Mouse (Mus musculus) liver, embryonic 13.5 days (tissue): ENCODE data around the gene Sult4a1. TPM values are rescaled to one million over a fixed set of nuclear protein-coding genes. Genes with fewer than 3 reads are reported as not detected.

ENCODE experiments used
- ATAC-seq: fragments of 200-750 bp; cut with Nextera tagmentation; 2 replicates; pipeline ENCODE4 v1.8.0; 2017; ENCODE audit warnings: low read depth, mild to moderate bottlenecking, moderate number of reproducible peaks, moderate library complexity
- DNase-seq: peaks from one replicate; pipeline ENCODE4 v3.0.0; 2022
- H3K27ac ChIP-seq: fragments of 300-500 bp; sonication (generic); 2 replicates; pipeline ENCODE4 v1.5.1; 2015; ENCODE audit warnings: moderate library complexity, mild to moderate bottlenecking, inconsistent platforms
- H3K27me3 ChIP-seq: fragments of 300-500 bp; sonication (generic); 2 replicates; pipeline ENCODE4 v1.6.1; 2015; ENCODE audit warnings: mild to moderate bottlenecking, inconsistent platforms
- H3K36me3 ChIP-seq: fragments of 300-500 bp; sonication (generic); 2 replicates; pipeline ENCODE4 v1.6.1; 2015; ENCODE audit warnings: mild to moderate bottlenecking, inconsistent platforms
- H3K4me1 ChIP-seq: fragments of 300-500 bp; sonication (generic); replicated peaks from 2 replicates; pipeline ENCODE4 v1.6.1; 2015; ENCODE audit warnings: inconsistent platforms
- H3K4me2 ChIP-seq: fragments of 300-500 bp; sonication (generic); 2 replicates; pipeline ENCODE4 v1.6.1; 2015; ENCODE audit warnings: inconsistent platforms, mild to moderate bottlenecking, moderate library complexity
- H3K4me3 ChIP-seq: fragments of 300-500 bp; sonication (generic); replicated peaks from 2 replicates; pipeline ENCODE4 v1.5.1; 2015; ENCODE audit warnings: mild to moderate bottlenecking, inconsistent platforms
- H3K9ac ChIP-seq: fragments of 300-500 bp; sonication (generic); 2 replicates; pipeline ENCODE4 v1.6.1; 2015; ENCODE audit warnings: mild to moderate bottlenecking, inconsistent platforms
- H3K9me3 ChIP-seq: fragments of 300-500 bp; sonication (generic); replicated peaks from 2 replicates; pipeline ENCODE4 v1.6.1; 2016; ENCODE audit warnings: inconsistent platforms
- WGBS: fragments of 180-500 bp; shearing (Covaris S2); methylation state at CpG from one replicate; pipeline ENCODE4 v1.1.7; 2015; ENCODE audit not compliant: insufficient replicate concordance; 5-methylcytosine and 5-hydroxymethylcytosine counted together
- polyA plus RNA-seq: library from polyadenylated mRNA; unstranded; fragments of >200 nt; fragmentation: Nextera tagmentation; extraction: Ambion mirVana; gene quantifications from 2 replicates; pipeline ENCODE4 v1.2.1, GENCODE M21; 2015

Sult4a1 gene
- polyA plus RNA-seq, result 0.12 and 0.24 TPM in 2 replicates

DNA sequence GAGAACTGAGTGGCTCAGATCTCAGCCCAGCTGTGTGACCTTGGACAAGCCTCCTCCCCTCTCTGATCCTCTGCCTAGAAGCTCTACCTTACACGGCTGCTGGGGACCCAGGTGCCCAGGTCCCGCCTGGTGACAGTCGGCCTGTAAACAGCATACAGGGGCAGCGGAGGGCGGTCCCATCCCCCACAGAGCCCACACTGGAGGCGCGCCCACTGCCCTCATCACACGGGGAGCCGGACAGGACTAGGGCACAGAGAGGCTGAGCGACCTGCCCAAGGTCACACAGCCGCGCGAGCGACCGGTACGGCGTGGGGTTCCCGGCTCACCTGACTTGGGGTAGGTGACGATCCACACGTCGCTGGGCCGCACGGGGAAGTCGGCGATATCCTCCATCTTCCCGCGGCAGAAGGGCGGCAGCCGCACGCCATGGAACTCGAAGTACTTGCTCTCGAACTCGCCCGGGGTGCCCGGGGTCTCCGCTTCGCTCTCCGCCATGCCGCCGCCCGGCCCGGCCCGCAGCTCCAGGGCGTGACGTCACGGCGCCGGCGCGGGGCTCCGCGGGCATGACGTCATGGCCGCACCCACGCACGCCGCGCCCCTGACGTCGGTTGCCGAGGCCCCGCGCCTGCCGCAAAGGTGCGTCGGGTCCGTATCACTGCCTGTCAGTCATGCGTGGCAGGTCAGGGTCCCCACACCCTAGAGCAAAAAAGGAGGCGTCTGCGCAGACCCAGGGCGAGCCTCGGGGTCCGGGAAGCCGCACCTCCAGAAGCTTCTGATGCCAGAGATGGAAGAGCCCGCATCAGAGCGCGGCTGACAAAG is at the start of gene Sult4a1:
TSS of gene Sult4a1 (minus strand) at position 650 of the 819 bp plus-strand sequence.
- no peaks in the 10 kb centered on the region for H3K36me3 ChIP-seq
- H3K4me1 ChIP-seq, result peaks cover 8% of the 10 kb centered on the region
- H3K4me2 ChIP-seq, result peak within 1 kb of the TSS; percentile 64
- H3K27me3 ChIP-seq, result peaks cover 51% of the 10 kb centered on the region
- H3K9ac ChIP-seq, result no peak within 1 kb of the TSS
- DNase-seq (no peak), ATAC-seq (no peak)
- peak within 1 kb of the TSS; percentile 51 for H3K4me3 ChIP-seq
- 2% methylated on average over 77 of the region's 77 CpGs for WGBS
- no peaks in the 10 kb centered on the region for H3K9me3 ChIP-seq
- H3K27ac ChIP-seq, result no peak within 1 kb of the TSS

DNA sequence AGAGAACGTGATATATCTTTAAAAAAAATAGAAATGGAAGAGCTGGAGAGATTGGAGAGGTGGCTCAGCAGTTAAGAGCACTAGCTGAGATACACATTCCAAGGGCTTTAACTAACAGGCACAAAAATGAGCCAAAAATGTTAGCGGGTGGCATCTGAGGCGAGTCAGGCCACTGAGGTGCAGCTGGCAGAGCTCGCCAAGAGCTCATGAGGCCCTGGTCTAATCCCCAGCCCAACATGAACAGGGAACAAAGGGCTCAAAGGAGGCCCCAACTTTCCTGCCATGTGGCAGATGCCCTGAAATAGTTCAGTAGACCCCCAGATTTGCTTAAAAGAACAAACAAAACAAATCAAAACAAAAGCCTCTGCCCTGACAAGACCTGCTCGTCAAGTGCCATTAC is 35.4 kb upstream of the Sult4a1 start:
- DNase-seq, result no peak
- 69% methylated on average over 5 of the region's 5 CpGs for WGBS

DNA sequence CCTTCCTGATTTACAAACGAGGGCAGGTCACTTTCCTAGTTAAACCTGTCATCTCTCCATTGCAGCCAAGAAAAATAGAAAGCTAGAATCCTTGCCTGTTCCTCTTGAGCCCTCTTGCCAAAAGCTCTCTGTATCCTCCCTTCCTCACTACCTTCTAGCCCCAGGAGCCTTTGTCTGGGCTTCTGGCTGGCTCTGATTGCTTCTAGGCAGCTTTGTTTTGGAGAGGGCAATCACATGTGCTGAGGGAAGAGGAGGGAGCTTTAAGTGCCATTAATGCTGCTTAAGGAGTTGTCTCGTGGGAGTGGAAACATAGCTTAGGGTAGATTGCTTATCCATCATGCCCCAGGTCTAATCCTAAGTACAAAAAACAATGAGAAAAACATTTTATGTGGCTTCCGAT is 34.6 kb upstream of the Sult4a1 start:
- ATAC-seq (no peak), DNase-seq (no peak)
- no peaks in the 10 kb centered on the region for H3K27me3 ChIP-seq
- H3K27ac ChIP-seq, result no peak overlapping the region
- H3K36me3 ChIP-seq, result no peaks in the 10 kb centered on the region
- no peaks in the 10 kb centered on the region for H3K4me1 ChIP-seq
- H3K4me2 ChIP-seq, result no peak overlapping the region
- 59% methylated on average over 3 of the region's 3 CpGs for WGBS
- no peak overlapping the region for H3K9ac ChIP-seq
- H3K9me3 ChIP-seq, result no peaks in the 10 kb centered on the region
- H3K4me3 ChIP-seq, result no peak overlapping the region

More for the DNA sequence above, 35.4 kb upstream of the Sult4a1 start:
- no peaks in the 10 kb centered on the region for H3K27me3 ChIP-seq
- H3K9ac ChIP-seq, result no peak overlapping the region
- H3K4me1 ChIP-seq, result no peaks in the 10 kb centered on the region
- H3K27ac ChIP-seq, result no peak overlapping the region
- H3K9me3 ChIP-seq, result no peaks in the 10 kb centered on the region
- ATAC-seq, result no peak
- no peak overlapping the region for H3K4me2 ChIP-seq
- no peaks in the 10 kb centered on the region for H3K36me3 ChIP-seq
- no peak overlapping the region for H3K4me3 ChIP-seq

DNA sequence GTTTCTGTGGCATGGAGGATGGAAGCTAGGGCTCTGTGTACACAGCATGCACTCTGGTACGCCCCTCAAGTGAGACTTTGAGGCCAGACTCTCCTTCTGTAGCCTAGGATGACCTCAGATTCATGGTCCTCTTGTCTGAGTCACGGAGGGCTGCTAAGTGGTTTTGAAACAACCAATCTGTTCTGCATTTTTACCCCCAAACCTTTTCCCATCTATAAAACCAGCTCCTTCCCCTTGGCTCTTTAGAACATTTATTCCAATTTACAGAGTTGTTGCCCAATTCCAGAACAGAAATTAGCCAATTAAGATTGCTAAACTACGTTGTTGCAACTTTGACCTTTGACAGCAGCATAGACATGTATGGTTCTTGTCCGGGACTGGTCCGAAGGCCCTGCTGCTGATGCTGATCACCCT is 34.0 kb upstream of the Sult4a1 start:
- Histone ChIP-seq H3K4me3 (no peak overlapping the region), H3K4me2 (no peak overlapping the region), H3K27me3 (no peaks in the 10 kb centered on the region), H3K27ac (no peak overlapping the region), H3K4me1 (no peaks in the 10 kb centered on the region), H3K9me3 (no peaks in the 10 kb centered on the region), H3K9ac (no peak overlapping the region), H3K36me3 (no peaks in the 10 kb centered on the region)
- ATAC-seq (no peak), DNase-seq (no peak)
- 61% methylated on average over 5 of the region's 5 CpGs for WGBS

DNA sequence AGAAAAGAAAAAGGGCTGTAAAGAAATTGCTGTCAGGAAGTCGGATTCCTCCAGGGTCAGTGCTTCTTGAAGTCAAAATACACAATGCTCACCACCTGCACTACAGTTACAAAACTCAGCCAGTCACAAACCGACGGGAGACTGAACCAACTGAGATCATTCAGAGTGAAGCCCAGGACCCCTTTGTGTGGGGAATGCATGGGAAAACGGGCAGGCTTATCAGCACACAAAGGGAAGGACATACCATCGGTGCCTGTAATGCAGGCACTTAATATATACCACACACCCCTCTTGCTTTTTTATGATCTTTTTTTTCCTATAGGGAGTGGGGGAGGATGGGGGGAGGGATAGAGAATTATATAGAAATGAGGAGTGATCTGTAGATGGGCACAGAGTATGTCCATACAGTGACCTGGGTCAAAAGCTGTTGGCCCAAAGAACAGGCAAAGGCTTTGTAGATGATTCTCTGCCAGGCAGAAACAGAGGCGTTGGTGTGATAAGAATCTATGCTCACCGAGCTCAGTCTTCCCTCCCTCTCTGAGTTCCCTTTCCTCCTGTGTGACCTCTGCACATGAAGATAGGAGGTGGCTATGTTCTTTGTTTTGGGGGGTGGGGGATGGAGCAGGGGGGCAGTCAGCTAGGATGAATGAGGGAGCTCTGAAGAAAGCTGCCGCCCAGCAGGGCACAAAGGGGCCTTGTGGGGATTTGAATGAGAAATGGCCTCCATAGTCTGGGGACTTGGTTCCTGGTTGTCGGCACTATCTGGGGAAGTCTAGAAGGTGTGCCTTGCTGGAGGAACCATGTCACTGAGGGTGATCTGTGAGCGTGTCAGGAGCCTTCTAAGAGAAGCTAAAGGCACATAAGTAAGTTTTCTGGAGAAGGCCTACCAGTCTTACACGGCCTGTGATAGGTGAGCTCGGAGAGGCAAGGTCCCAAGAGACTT is 31.2 kb upstream of the Sult4a1 start:
- H3K4me3 ChIP-seq, result no peak overlapping the region
- H3K4me1 ChIP-seq, result no peaks in the 10 kb centered on the region
- H3K36me3 ChIP-seq, result no peaks in the 10 kb centered on the region
- no peak overlapping the region for H3K4me2 ChIP-seq
- ATAC-seq (no peak), DNase-seq (no peak)
- no peak overlapping the region for H3K9ac ChIP-seq
- 34% methylated on average over 12 of the region's 12 CpGs for WGBS
- H3K27me3 ChIP-seq, result no peaks in the 10 kb centered on the region
- no peaks in the 10 kb centered on the region for H3K9me3 ChIP-seq
- no peak overlapping the region for H3K27ac ChIP-seq

DNA sequence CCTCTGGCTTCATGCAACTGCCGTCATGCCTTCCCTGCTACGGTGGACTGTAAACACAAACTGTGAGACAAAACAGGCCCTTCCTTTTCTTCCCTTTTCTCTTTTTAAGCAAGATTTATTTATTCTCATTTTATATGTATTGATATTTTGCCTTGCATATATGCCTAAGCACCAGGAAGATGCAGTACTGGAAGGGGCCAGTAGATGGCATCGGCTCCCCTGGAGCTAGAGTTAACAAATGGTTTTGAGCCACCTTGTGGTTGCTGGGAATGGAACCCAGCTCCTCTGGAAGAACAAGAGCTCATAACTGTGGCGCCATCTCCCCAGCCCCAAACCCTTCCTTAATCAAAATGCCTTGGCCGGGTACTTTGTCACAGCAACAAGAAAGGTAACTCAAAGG is 29.9 kb upstream of the Sult4a1 start:
- no peaks in the 10 kb centered on the region for H3K4me1 ChIP-seq
- H3K4me2 ChIP-seq, result no peak overlapping the region
- no peaks in the 10 kb centered on the region for H3K36me3 ChIP-seq
- no peaks in the 10 kb centered on the region for H3K27me3 ChIP-seq
- WGBS, result 63% methylated on average over 5 of the region's 5 CpGs
- H3K9ac ChIP-seq, result no peak overlapping the region
- DNase-seq, result peak; percentile 21
- no peak overlapping the region for H3K27ac ChIP-seq
- no peak for ATAC-seq
- H3K4me3 ChIP-seq, result no peak overlapping the region
- no peaks in the 10 kb centered on the region for H3K9me3 ChIP-seq

DNA sequence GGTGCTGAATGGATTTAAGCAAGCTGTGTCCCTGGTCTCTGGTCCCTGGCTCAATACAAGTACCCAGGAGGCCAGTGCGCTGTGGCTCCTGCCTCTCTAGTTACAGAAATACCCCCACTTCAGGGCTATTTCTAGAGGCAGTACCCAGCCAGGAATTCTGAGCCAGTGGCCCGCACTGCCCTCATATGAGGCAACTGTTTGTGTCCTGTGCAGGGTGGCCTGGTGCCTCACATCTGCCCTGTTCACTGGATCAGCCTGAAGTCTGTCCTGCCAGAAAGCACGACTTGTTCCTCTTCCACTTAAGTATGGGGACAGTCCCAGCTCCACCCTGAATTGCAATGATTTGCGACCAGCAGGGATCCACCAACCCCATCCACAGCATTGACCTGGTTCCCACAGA is 27.9 kb upstream of the Sult4a1 start:
- Histone ChIP-seq H3K27me3 (no peaks in the 10 kb centered on the region), H3K9ac (no peak overlapping the region), H3K4me3 (no peak overlapping the region), H3K9me3 (no peaks in the 10 kb centered on the region), H3K4me1 (no peaks in the 10 kb centered on the region), H3K27ac (no peak overlapping the region), H3K36me3 (no peaks in the 10 kb centered on the region), H3K4me2 (no peak overlapping the region)
- no peak for ATAC-seq
- no peak for DNase-seq
- 46% methylated on average over 4 of the region's 4 CpGs for WGBS

DNA sequence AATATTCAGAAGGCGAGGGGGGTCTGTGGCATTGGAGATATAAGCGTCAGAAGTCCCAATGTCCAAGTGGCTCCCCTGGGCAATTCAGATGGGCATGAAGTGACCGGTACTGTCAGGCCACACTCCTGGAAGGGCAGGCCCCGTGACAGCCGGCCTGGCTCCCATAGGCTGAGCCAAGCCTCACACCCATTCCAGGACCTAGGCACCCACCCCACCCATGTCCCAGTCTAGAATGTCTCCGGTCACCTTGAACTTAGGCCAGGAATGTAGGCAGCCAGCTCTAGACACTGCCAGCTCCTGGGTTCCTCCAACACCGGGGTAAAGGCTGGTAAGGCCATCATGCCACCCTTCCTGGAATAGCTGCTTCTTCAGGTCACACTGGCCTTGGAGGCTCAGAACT is 26.4 kb upstream of the Sult4a1 start:
- no peak overlapping the region for H3K4me3 ChIP-seq
- H3K27me3 ChIP-seq, result no peaks in the 10 kb centered on the region
- WGBS, result 78% methylated on average over 7 of the region's 7 CpGs
- DNase-seq (no peak), ATAC-seq (no peak; the same call in 1 of the 2 replicates)
- H3K36me3 ChIP-seq, result no peaks in the 10 kb centered on the region
- no peak overlapping the region for H3K9ac ChIP-seq
- H3K4me1 ChIP-seq, result no peaks in the 10 kb centered on the region
- H3K9me3 ChIP-seq, result no peaks in the 10 kb centered on the region
- no peak overlapping the region for H3K4me2 ChIP-seq
- H3K27ac ChIP-seq, result no peak overlapping the region

DNA sequence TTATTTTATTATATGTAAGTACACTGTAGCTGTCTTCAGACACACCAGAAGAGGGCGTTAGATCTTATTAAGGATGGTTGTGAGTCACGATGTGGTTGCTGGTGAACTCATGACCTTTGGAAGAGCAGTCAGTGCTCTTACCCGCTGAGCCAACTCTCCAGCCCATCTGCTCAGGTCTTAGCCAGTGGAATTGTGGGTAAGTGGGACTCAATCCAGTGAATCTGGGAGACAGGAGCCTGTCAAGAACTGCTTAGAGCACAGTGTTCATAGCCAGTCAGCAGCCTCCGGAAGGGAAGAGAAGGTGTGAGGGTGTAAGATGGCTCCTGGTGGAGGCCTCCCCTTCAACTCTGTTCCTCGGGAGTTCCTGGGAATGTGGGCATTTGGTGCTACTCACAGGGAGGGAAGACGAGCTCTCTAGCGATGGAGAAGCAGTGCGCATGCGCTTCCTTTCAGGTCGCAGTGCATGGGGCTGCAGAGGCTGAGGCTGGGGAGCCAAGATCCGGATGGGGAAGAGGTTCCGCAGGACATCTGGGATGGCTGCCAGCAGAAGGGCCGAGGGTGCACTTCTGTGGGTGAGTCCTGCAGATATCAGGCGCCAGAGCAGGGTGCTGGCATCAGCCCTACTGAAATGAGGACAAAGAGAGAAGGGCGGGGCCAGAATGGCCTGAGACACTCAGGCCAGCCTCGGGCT is 25.7 kb upstream of the Sult4a1 start:
- H3K4me2 ChIP-seq, result no peak overlapping the region
- H3K27me3 ChIP-seq, result no peaks in the 10 kb centered on the region
- no peaks in the 10 kb centered on the region for H3K4me1 ChIP-seq
- DNase-seq (no peak), ATAC-seq (no peak)
- no peak overlapping the region for H3K9ac ChIP-seq
- no peaks in the 10 kb centered on the region for H3K9me3 ChIP-seq
- 43% methylated on average over 16 of the region's 16 CpGs for WGBS
- H3K27ac ChIP-seq, result no peak overlapping the region
- no peaks in the 10 kb centered on the region for H3K36me3 ChIP-seq
- no peak overlapping the region for H3K4me3 ChIP-seq

DNA sequence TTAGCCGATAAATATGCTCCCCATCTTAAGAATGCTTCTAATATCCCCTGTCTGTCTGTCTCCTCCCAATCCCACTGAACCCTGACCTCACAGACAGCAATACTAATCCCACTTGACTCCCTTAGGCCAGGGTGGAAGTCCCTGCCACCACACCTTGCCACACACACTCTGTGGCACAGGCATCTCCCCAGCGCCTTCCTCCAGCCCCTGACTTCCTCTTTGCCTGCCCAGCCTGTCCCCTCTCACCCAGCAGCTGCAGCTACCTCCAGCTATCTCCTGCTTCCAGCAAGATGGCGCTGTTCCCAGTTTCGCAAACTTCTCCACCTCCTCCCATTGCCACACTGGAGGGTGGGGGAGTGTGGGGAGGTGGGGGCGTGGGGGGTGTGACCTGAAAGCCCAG is 21.3 kb upstream of the Sult4a1 start:
- 17% methylated on average over 5 of the region's 5 CpGs for WGBS
- Histone ChIP-seq H3K27me3 (no peaks in the 10 kb centered on the region), H3K4me2 (no peak overlapping the region), H3K4me1 (no peaks in the 10 kb centered on the region), H3K4me3 (no peak overlapping the region), H3K36me3 (no peaks in the 10 kb centered on the region), H3K9ac (no peak overlapping the region), H3K27ac (no peak overlapping the region), H3K9me3 (no peaks in the 10 kb centered on the region)
- DNase-seq (no peak), ATAC-seq (no peak)

DNA sequence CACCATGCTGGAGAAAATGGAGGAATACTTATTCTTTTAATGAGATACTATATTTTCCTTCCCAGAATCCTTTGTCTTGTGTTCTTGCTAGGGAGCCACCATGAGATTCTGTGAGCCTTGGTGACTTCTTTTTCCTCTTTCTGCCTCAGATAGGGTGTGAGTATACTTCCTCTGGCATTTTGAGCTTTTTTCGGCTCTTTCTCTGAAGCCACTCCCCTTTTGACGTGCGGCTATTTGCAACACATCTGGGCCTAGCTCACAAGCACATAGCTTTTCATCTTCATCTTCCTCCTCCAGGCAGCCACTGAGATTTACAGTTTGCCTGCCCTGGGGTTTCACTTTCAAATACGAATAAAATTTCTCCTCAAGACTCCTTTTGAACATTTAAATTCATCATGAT is 20.9 kb upstream of the Sult4a1 start:
- Histone ChIP-seq H3K4me2 (no peak overlapping the region), H3K27me3 (no peaks in the 10 kb centered on the region), H3K9ac (no peak overlapping the region), H3K4me3 (no peak overlapping the region), H3K36me3 (no peaks in the 10 kb centered on the region), H3K4me1 (no peaks in the 10 kb centered on the region), H3K9me3 (no peaks in the 10 kb centered on the region), H3K27ac (no peak overlapping the region)
- ATAC-seq (no peak), DNase-seq (no peak)
- 27% methylated on average over 4 of the region's 4 CpGs for WGBS
